Mouse (Mus musculus) G1E (cell line): ENCODE data around the gene Polr1a. TPM values are rescaled to one million over a fixed set of nuclear protein-coding genes. Genes with fewer than 3 reads are reported as not detected.
"Not testable (repeated sequence)": the region's sequence is repeated elsewhere in the genome, so short reads cannot be mapped to it uniquely, and the experiment has no call there.

Experiments used
- ATAC-seq: 2 replicates; pipeline ENCODE4 v1.8.0; 2016; ENCODE audit warnings: mild to moderate bottlenecking; ENCODE audit not compliant: insufficient number of reproducible peaks, poor library complexity, low FRiP score, severe bottlenecking; ENCODE audit errors: extremely low read depth
- DNase-seq: peaks from one replicate; pipeline ENCODE4 v3.0.0; 2012; ENCODE audit warnings: low spot score
- H3K27me3 ChIP-seq: 2 replicates; pipeline ENCODE4 v1.6.1; 2012; ENCODE audit warnings: mild to moderate bottlenecking, low read length, inconsistent platforms; ENCODE audit not compliant: insufficient read depth
- H3K36me3 ChIP-seq: replicated peaks from 2 replicates; pipeline ENCODE3; 2012; ENCODE audit warnings: mild to moderate bottlenecking, inconsistent platforms
- H3K4me1 ChIP-seq: 2 replicates; pipeline ENCODE4 v1.6.1; 2012; ENCODE audit warnings: low read depth, low read length, inconsistent platforms, mixed read lengths; ENCODE audit not compliant: insufficient read depth
- H3K4me3 ChIP-seq: 2 replicates; pipeline ENCODE4 v1.5.1; 2012; ENCODE audit warnings: low read depth, mild to moderate bottlenecking, inconsistent platforms, low read length, moderate library complexity, mixed read lengths
- H3K9me3 ChIP-seq: replicated peaks from 2 replicates; pipeline ENCODE4 v1.6.1; 2012; ENCODE audit warnings: inconsistent platforms
- CTCF ChIP-seq: IDR thresholded peaks from 2 replicates; pipeline ENCODE4 v1.5.1; 2012; ENCODE audit warnings: low read depth, low read length, inconsistent platforms, mixed read lengths
- GATA1 ChIP-seq: IDR thresholded peaks from 2 replicates; pipeline ENCODE4 v1.6.1; 2012; ENCODE audit warnings: borderline replicate concordance, low read length, inconsistent platforms, mixed read lengths
- GATA2 ChIP-seq: IDR thresholded peaks from 2 replicates; pipeline ENCODE4 v1.6.1; 2012; ENCODE audit warnings: low read depth, low read length, inconsistent platforms, borderline replicate concordance
- POLR2AphosphoS5 ChIP-seq: IDR thresholded peaks from 2 replicates; pipeline ENCODE4 v1.6.1; 2012; ENCODE audit warnings: low read depth, low read length, inconsistent platforms; ENCODE audit not compliant: insufficient replicate concordance
- TAL1 ChIP-seq: conservative IDR thresholded peaks from 2 replicates; pipeline ENCODE4 v1.6.1; 2012; ENCODE audit warnings: low read depth, low read length, inconsistent platforms, mixed read lengths
- polyA plus RNA-seq: library from polyadenylated mRNA; stranded (reverse); fragments of >175 nt; gene quantifications from 2 replicates; pipeline ENCODE4 v1.2.3, GENCODE M21; 2012
- total RNA-seq, 2 experiments: library from RNA; stranded (forward) in 1 of 2; stranded (reverse) in 1 of 2; fragments of 200-1000 nt in 1 of 2; fragments of >200 nt in 1 of 2; fragmentation: Nextera tagmentation in 1 of 2; gene quantifications; 2 replicates each; pipeline ENCODE4 v1.2.3; 2014 to 2017

Polr1a gene
- total and polyA plus RNA-seq, 3 experiments, result 31.8 to 79.5 (median 55.2) TPM

DNA sequence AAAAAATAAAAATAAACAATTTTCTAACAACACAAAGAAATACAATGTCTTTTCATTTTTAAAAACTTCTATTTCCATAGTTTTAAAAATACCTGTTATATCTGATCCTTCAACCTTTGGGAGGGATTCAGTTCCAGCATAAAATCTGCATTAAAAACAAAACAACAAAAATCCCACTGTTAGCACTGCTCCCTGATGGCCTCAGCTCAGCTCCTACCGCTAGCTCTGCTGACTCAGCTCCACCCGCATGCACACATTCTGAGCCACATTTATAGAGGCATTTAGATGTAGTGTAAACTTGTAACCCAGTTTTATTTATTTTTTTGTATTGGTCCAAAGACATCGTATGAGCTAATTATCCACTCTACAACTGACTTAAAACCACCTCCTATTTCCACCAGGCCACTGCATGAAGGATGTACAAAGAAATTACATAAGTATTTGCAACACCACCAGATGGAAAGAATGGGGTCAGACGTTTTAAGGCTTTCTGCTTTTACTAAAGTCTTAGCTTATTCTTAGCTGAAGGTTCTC lies 1.1 kb upstream of the Polr1a start:
- Histone ChIP-seq H3K27me3 (no peaks in the 10 kb centered on the region), H3K4me1 (peaks cover 41% of the 10 kb centered on the region), H3K9me3 (no peaks in the 10 kb centered on the region), H3K36me3 (peaks cover 64% of the 10 kb centered on the region), H3K4me3 (peak overlapping the region; percentile 79)
- TF ChIP-seq CTCF, result no peak
- no peak for TF ChIP-seq TAL1
- TF ChIP-seq GATA1, result no peak
- no peak for TF ChIP-seq GATA2
- no peak for TF ChIP-seq POLR2AphosphoS5
- ATAC-seq (no peak), DNase-seq (peak; percentile 13)

DNA sequence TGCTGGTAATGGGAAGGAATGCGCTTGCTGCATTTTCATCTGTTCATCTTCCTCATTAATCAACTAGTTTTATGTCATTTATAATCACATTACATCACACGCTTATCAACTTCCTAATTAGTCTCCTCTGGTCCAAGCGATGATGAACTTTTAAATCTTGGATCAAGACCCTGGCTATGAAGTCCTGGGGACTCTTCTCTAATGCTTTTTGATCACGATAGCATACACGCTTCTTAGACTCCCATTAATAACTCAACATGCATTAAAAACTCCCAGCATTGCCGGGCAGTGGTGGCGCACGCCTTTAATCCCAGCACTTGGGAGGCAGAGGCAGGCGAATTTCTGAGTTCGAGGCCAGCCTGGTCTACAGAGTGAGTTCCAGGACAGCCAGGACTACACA lies 531 bp downstream of the Polr1a start:
- H3K4me1 ChIP-seq, result peaks cover 41% of the 10 kb centered on the region
- H3K36me3 ChIP-seq, result peaks cover 63% of the 10 kb centered on the region
- no peaks in the 10 kb centered on the region for H3K9me3 ChIP-seq
- no peaks in the 10 kb centered on the region for H3K27me3 ChIP-seq
- peak overlapping the region; percentile 79 for H3K4me3 ChIP-seq
- DNase-seq, result no peak
- no peak for TF ChIP-seq POLR2AphosphoS5
- no peak for TF ChIP-seq CTCF
- TF ChIP-seq GATA1, result no peak
- no peak for TF ChIP-seq GATA2
- no peak for ATAC-seq

DNA sequence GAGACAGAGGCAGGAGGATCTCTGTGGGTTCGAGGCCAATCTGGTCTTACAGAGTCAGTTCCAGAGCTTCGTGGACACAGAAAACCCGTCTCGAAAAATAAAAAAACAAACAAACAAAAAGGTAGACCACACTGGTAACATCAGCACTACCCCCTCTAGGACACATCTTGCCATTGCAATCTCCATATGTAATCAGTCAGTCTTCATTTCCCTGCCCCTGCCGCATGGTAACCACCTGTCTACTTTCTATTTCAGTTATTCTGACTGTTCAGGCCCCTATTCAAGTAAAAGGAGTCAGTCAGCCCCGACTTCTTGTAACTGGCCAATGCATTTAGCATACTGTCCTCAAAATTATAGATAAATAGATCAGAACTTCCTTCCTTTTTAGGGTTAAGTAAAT lies 987 bp downstream of the Polr1a start:
- Histone ChIP-seq H3K36me3 (peaks cover 62% of the 10 kb centered on the region), H3K27me3 (no peaks in the 10 kb centered on the region), H3K4me3 (peak overlapping the region; percentile 79), H3K9me3 (no peaks in the 10 kb centered on the region), H3K4me1 (peaks cover 41% of the 10 kb centered on the region)
- no peak for TF ChIP-seq CTCF
- TF ChIP-seq GATA2, result no peak
- no peak for TF ChIP-seq GATA1
- no peak for TF ChIP-seq POLR2AphosphoS5
- TF ChIP-seq TAL1, result no peak
- ATAC-seq (no peak), DNase-seq (peak; percentile 10)

DNA sequence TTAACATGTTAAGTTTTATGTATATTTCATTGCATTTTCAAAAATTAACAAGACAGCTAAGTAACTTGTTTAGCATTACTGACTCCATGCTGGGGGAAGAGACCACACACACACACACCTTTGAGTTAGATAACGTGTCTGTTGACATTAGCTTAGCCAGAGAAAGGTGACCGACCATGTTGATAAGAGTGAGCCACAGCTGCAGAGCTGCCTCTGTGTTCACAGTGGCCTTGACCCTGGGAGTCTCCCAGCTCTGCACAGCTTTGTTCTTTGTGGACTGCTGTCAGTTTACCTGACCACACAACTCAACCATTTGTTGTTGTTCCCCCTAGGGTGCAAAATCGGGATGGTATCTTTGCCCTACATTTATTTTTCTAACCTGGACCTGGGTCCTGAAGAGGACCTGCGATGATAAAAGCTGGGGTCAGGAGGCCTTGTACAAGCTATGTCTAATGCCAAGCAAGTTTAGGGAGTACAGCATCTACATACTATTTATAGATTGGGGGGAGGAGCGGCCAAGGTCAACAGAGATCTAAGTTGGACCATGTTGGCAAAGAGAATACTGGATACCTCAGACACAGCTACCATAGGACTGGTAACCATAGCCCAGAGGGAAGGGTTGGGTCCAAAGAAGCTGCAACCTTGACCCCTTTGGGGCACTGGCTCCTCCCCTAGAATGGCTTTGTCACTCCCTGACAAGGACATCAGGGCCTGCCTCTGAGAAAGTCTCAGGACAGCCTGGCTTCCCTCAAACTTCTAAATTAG lies 3.0 kb downstream of the Polr1a start:
- Histone ChIP-seq H3K36me3 (peaks cover 63% of the 10 kb centered on the region), H3K4me1 (peaks cover 27% of the 10 kb centered on the region), H3K27me3 (no peaks in the 10 kb centered on the region), H3K9me3 (no peaks in the 10 kb centered on the region), H3K4me3 (no peak overlapping the region)
- ATAC-seq, result no peak
- TF ChIP-seq TAL1, result no peak
- no peak for TF ChIP-seq GATA1
- no peak for TF ChIP-seq GATA2
- no peak for TF ChIP-seq CTCF
- TF ChIP-seq POLR2AphosphoS5, result no peak
- DNase-seq, result no peak

DNA sequence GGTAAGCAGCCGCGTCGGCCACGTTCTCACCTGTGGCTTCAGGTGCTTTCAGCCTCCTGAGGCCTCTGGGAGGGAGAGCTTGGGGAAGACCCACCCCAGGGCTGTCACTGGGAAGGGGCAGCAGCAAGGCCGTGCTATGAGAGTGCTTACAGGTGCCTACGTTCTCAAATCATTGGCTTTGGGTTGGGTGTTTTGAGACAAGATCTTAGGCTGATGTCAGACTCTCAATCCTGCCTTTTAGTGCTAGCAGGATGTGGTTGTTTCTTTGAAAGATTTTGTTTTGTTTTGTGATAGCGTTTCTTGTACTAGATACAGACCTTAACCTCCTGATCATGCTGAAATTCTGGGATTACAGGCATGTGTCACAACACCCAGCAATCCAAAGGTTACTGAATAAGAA lies 11.9 kb downstream of the Polr1a start:
- Histone ChIP-seq H3K27me3 (no peaks in the 10 kb centered on the region), H3K9me3 (no peaks in the 10 kb centered on the region), H3K4me1 (no peaks in the 10 kb centered on the region), H3K4me3 (no peak overlapping the region), H3K36me3 (peaks cover 97% of the 10 kb centered on the region)
- TF ChIP-seq GATA2, result no peak
- TF ChIP-seq POLR2AphosphoS5, result no peak
- no peak for TF ChIP-seq CTCF
- TF ChIP-seq GATA1, result no peak
- TF ChIP-seq TAL1, result no peak
- DNase-seq (no peak), ATAC-seq (no peak)

DNA sequence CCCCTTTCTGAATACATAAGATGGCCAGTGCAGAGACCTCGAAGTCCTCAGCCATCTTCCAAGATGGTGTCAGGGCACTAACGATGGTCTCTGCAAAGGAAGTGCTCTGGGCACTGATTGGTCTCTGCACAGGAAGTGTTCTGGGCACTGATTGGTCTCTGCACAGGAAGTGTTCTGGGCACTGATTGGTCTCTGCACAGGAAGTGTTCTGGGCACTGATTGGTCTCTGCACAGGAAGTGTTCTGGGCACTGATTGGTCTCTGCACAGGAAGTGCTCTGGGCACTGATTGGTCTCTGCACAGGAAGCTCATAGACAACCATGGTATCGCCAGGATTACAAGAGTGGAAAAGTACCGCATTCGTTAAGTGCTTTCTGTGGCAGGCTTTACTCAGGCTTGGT lies 16.4 kb downstream of the Polr1a start:
- H3K4me3 ChIP-seq, H3K27me3 ChIP-seq, H3K4me1 ChIP-seq, ATAC-seq, DNase-seq, H3K9me3 ChIP-seq: not testable (repeated sequence)
- peaks cover 98% of the 10 kb centered on the region for H3K36me3 ChIP-seq
